Mouse (Mus musculus): ENCODE measurements at regions not wholly inside any gene's neighbourhood (a gene's known extent, or its start where the extent isn't known, plus 50 kb on each side); places are given as distances from the start of the nearest gene placed in this dataset.

GRCm38 (mm10) chr13:42244240-42245086, 56.8 kb upstream of the Edn1 start:
- DNase-seq, result peak in 1 of 2 experiments; percentile 22

- DNase-seq, result no peak
These were observed 55.4 kb upstream of the Edn1 start for GRCm38 (mm10) chr13:42245753-42246409.
